Mouse (Mus musculus) naive thymus-derived CD4-positive, alpha-beta T cell, adult 2 months (primary cell): ENCODE data around the gene Omt2b.
"Not testable (repeated sequence)": the region's sequence is repeated elsewhere in the genome, so short reads cannot be mapped to it uniquely, and the experiment has no call there.

Experiments used
- DNase-seq: peaks from one replicate; pipeline ENCODE4 v3.0.0-alpha.2; 2011; ENCODE audit warnings: low read depth

The Omt2b gene

GRCm38 (mm10) chr9:78351504-78352220 lies 24.3 kb downstream of the Omt2b start:
- no peak for DNase-seq

- no peak for DNase-seq
Measured at GRCm38 (mm10) chr9:78354665-78355578, 27.5 kb downstream of the Omt2b start.

GRCm38 (mm10) chr9:78355611-78356010 lies 28.2 kb downstream of the Omt2b start, which contains the start of gene Gsta2:
Gene Gsta2, minus strand, starts transcription at chr9:78355788.
- DNase-seq, result no peak

DNA sequence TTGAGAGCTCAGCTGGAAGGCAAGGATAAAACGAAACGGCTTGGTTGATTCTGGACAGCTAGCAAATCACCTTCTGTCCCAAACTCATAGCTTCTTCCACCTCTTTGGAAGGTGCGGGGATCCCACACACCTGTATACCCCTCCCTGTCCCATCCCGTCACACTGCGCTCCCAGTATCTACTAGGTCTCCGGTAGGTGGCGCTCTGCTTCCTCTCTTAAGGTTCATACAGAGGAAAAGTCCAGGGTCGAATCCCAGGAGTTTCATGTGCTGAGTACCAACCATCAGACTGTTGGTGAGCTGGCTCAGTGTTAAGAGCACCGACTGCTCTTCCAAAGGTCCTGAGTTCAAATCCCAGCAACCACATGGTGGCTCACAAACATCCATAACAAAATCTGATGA lies 30.7 kb downstream of the Omt2b start:
- DNase-seq, result peak; percentile 69

DNA sequence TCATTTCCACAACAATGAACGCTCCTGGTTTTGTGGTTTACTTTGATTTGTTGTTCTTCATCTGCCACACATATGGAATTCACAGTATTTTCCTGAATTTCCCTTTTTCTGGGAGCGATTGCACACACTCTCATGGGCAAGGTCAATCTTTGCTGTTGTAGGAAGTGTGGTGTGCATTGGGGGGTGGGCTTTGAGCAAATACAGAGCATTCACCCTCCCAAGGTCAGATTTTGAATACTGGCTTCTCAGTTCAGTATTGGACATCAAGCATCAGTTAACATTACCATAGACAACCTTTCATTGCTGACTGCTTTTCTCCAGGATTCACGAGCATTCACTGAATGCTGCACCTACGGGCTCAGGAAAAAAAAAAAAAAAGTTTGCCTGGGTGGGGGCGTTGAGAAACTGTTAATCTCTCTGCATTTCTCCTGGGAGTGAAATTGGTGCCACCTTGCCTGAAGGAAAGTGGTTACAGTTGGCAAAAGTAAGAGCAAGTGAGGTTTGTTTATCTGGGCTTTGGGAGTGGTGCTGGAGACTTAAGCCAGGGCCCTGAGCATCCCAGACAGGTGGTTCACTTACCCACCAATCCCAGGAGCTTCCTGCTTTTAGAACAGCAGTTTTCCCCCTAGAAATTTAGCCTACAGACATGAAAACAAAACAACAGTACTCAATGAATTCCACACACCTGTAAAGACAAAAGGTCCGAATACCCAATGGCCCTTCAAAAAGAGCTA lies 32.5 kb downstream of the Omt2b start:
- DNase-seq, result no peak

DNA sequence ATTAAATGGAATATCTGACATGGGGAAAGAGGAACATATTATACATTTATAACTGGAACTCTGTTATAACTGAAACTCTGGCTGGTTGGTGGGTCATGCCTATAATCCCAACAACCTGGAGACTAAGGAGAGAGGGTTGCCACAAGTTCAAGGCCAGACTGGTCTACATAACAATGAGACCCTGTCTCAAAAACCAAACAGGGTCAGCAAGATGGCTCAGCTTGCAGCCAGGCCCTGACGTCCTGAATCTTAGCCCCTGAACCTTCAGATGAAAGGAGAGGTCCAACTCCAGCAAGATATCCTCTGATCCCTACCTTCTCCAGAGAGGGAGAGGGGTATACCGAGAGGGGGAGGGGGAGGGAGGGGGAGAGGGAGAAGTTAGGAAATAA lies 33.1 kb downstream of the Omt2b start:
- DNase-seq, result no peak

DNA sequence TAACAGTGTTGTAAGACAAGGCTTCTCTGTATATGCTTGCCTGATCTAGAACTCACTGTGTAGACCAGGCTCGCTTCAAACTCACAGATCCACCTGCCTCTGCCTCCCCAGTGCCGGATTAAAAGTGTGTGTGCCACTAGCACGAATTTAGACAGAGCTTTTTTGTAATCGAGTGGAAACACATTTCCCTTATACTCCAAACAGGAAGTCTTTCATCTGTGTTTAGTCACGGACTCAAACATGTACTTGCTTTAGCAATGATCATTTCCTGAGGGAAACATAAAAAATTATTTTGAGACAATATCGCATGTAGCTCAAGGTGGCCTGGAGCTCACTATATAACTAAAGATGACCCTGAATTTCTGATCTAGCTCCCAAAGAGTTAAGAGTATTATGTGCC lies 36.0 kb downstream of the Omt2b start:
- peak; percentile 17 for DNase-seq

DNA sequence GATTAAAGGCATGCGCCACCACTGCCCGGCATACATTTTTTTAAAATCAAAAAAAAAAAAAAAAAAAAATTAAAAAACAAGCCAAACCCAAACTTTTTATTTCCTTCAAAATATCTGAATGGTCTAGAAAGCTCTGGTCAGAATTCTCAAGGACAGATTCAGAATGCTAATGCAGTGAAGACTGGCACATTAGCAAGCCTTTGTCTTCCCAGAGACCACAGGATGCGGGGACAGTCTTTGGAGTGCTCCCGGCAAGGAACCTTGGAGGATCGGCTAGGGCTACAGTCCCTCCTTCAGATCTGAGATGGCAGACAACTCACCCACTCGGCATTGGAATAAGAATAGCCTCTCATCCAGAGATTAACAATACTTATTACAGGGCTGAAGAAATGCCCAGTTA lies 37.3 kb downstream of the Omt2b start:
- DNase-seq, result no peak

- no peak for DNase-seq
Measured at GRCm38 (mm10) chr9:78365850-78366544, 38.6 kb downstream of the Omt2b start.

GRCm38 (mm10) chr9:78367959-78368358 lies 40.6 kb downstream of the Omt2b start, which contains the start of gene Dppa5a:
Gene Dppa5a, minus strand, starts transcription at chr9:78368177.
- DNase-seq, result not testable (repeated sequence)

- no peak for DNase-seq
Measured at GRCm38 (mm10) chr9:78368671-78369293, 41.4 kb downstream of the Omt2b start.

DNA sequence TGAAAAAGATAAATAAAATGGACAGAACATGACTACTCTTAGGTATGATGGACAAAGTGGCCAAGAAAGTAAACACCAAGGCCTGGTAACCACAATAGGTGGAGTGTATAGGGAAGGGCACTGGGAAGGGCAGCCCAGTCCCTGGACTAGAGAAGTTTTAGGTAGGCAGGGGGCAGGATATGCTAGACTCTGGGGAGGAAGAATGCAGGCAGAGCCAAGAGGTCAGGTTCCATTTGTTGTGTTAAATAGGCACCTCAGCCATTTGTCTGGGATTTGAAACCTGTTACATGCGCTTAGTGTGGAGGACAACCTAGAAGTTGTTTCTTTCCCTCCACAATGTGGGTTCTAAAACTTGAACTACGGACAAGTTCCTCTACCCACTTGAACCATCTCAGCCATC lies 42.0 kb downstream of the Omt2b start:
- DNase-seq, result no peak

DNA sequence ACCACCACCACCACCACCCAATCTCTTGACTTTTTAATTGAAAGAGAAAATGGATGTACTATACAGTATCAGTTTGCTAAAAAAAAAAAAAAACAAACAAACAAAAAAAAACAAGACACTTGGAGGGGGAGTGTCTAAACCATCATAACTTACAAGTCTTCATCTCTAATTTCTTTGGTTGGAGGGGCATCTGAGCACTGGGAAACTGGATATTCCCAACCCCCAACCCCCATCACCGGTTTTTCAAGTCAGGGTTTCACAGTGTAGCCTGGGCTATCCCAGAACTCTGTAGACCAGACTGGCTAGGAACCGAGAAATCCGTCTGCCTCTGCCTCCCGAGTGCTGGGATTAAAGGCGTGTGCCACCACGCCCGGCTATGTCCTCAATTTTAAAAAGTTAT lies 42.4 kb downstream of the Omt2b start:
- no peak for DNase-seq

GRCm38 (mm10) chr9:78371441-78371840 lies 44.1 kb downstream of the Omt2b start:
- DNase-seq, result no peak

GRCm38 (mm10) chr9:78372827-78373504 lies 45.6 kb downstream of the Omt2b start:
- no peak for DNase-seq

DNA sequence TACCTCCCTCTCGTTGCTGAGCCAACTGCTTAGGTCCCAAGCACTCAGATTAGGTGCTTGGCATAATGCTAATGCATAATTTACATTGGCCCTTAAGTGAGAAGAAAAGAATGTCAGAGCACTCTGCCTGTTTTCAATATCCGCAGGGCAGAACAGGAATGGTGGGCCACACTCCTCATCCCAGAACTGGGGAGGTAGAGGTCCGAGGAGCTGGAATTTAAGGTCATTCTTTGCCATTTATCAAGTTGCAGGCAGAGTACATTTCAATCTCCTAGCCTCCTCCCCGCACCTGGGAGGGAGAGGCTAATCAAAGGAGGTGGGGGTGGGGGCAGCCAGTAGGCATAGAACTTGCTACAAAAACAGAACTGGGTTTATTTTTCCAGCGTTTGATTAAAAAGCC lies 47.0 kb downstream of the Omt2b start:
- DNase-seq, result no peak

- no peak for DNase-seq
Measured at GRCm38 (mm10) chr9:78374885-78375389, 47.5 kb downstream of the Omt2b start.

- no peak for DNase-seq
Measured at GRCm38 (mm10) chr9:78375486-78375885, 48.1 kb downstream of the Omt2b start.

- no peak for DNase-seq
Measured at GRCm38 (mm10) chr9:78377546-78377945, 50.2 kb downstream of the Omt2b start.

GRCm38 (mm10) chr9:78378113-78378785 lies 50.9 kb downstream of the Omt2b start, which contains the start of gene Ooep:
Gene Ooep, minus strand, starts transcription at chr9:78378725.
- DNase-seq, result no peak
